Mouse (Mus musculus) erythroblast, embryonic 14.5 days (primary cell): ENCODE measurements around the gene Mvb12a.

Experiments used
- GATA1 ChIP-seq: IDR thresholded peaks from 2 replicates; pipeline ENCODE4 v1.6.1; 2012; ENCODE audit warnings: low read length, inconsistent platforms, mixed read lengths
- TAL1 ChIP-seq: IDR thresholded peaks from 3 replicates; pipeline ENCODE4 v1.6.1; 2012; ENCODE audit warnings: low read length, inconsistent platforms, mixed read lengths

DNA sequence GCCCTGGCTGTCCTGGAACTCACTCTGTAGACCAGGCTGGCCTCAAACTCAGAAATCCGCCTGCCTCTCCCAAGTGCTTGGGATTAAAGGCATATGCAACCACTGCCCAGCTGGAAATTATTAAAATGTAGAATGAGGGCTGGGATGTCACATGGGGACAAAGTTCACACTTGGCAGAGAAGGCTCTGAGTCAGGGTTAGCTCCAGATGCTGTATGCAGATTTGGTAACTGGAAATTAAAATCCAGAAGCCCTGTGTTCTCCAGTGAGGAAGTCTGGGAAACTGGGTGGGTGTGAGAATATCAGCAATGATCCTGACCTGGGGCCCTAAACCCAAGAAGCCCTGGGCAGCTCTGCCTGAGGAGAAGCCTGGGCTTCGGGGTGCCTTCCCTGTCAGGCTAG is 33.4 kb upstream of the Mvb12a start:
- TF ChIP-seq GATA1 (no peak), TAL1 (no peak)
